Mouse (Mus musculus) kidney, embryonic 14.5 days (tissue): ENCODE data around the gene P3h4. TPM values are rescaled to one million over a fixed set of nuclear protein-coding genes. Genes with fewer than 3 reads are reported as not detected.

Experiments used
- ATAC-seq: fragments of 200-750 bp; cut with Nextera tagmentation; 2 replicates; pipeline ENCODE4 v1.8.0; 2017; ENCODE audit warnings: moderate number of reproducible peaks, mild to moderate bottlenecking, moderate TSS enrichment, moderate library complexity; ENCODE audit not compliant: low FRiP score, low TSS enrichment
- H3K27ac ChIP-seq: fragments of 300-500 bp; sonication (generic); 2 replicates; pipeline ENCODE4 v1.5.1; 2014; ENCODE audit warnings: low read depth, mild to moderate bottlenecking, low read length, moderate library complexity, mixed read lengths
- H3K27me3 ChIP-seq: fragments of 300-500 bp; sonication (generic); 2 replicates; pipeline ENCODE4 v1.6.1; 2014; ENCODE audit warnings: mild to moderate bottlenecking, low read length; ENCODE audit not compliant: control insufficient read depth, insufficient read depth
- H3K36me3 ChIP-seq: fragments of 300-500 bp; sonication (generic); 2 replicates; pipeline ENCODE4 v1.6.1; 2014; ENCODE audit warnings: low read length, mixed read lengths; ENCODE audit not compliant: control insufficient read depth, insufficient read depth
- H3K4me1 ChIP-seq: fragments of 300-500 bp; sonication (generic); 2 replicates; pipeline ENCODE4 v1.6.1; 2014; ENCODE audit warnings: low read length, mixed read lengths; ENCODE audit not compliant: control insufficient read depth, insufficient read depth
- H3K4me2 ChIP-seq: fragments of 300-500 bp; sonication (generic); replicated peaks from 2 replicates; pipeline ENCODE4 v1.6.1; 2014; ENCODE audit warnings: low read depth, mild to moderate bottlenecking, low read length
- H3K4me3 ChIP-seq: fragments of 300-500 bp; sonication (generic); 2 replicates; pipeline ENCODE4 v1.5.1; 2014; ENCODE audit warnings: mild to moderate bottlenecking, low read length
- H3K9ac ChIP-seq: fragments of 300-500 bp; sonication (generic); 2 replicates; pipeline ENCODE4 v1.6.1; 2014; ENCODE audit warnings: low read depth, mild to moderate bottlenecking, low read length, moderate library complexity
- H3K9me3 ChIP-seq: fragments of 300-500 bp; sonication (generic); 2 replicates; pipeline ENCODE4 v1.6.1; 2016; ENCODE audit warnings: low read length; ENCODE audit not compliant: control insufficient read depth
- WGBS: fragments of 180-500 bp; shearing (Covaris S2); extraction: QIAGEN DNeasy Blood & Tissue Kit; methylation state at CpG from one replicate; pipeline ENCODE4 v1.1.7; 2014; 5-methylcytosine and 5-hydroxymethylcytosine counted together
- polyA plus RNA-seq: library from polyadenylated mRNA; unstranded; fragments of >200 nt; fragmentation: Nextera tagmentation; extraction: Ambion mirVana; gene quantifications from 2 replicates; pipeline ENCODE4 v1.2.1, GENCODE M21; 2014

P3h4 gene
- polyA plus RNA-seq, 1 experiment from 2014 or later: 59.7 TPM

- WGBS: 79% methylated on average over 9 of the region's 9 CpGs
- H3K4me2 ChIP-seq: no peak overlapping the region
- no peak overlapping the region for H3K4me3 ChIP-seq
- H3K27me3 ChIP-seq: no peaks in the 10 kb centered on the region
- peak overlapping the region; percentile 7; the same call in 1 of the 2 replicates for H3K9ac ChIP-seq
- ATAC-seq: no peak
- peaks cover 32% of the 10 kb centered on the region for H3K36me3 ChIP-seq
- H3K9me3 ChIP-seq: no peaks in the 10 kb centered on the region
- no peak overlapping the region for H3K27ac ChIP-seq
- no peaks in the 10 kb centered on the region; the same call in 1 of the 2 replicates for H3K4me1 ChIP-seq
These were observed 21.1 kb upstream of the P3h4 start for GRCm38 (mm10) chr11:100435678-100436246.

- H3K36me3 ChIP-seq: peaks cover 45% of the 10 kb centered on the region
These were observed 17.4 kb upstream of the P3h4 start for GRCm38 (mm10) chr11:100432002-100432401.

GRCm38 (mm10) chr11:100430052-100430451 lies 15.4 kb upstream of the P3h4 start:
- no peaks in the 10 kb centered on the region for H3K9me3 ChIP-seq
- no peak for ATAC-seq
- no peak overlapping the region for H3K9ac ChIP-seq
- H3K27ac ChIP-seq: no peak overlapping the region
- H3K4me3 ChIP-seq: no peak overlapping the region
- WGBS: 87% methylated on average over 7 of the region's 7 CpGs
- H3K4me1 ChIP-seq: no peaks in the 10 kb centered on the region
- H3K36me3 ChIP-seq: peaks cover 34% of the 10 kb centered on the region
- H3K27me3 ChIP-seq: no peaks in the 10 kb centered on the region
- no peak overlapping the region for H3K4me2 ChIP-seq

More at GRCm38 (mm10) chr11:100432002-100432401, 17.4 kb upstream of the P3h4 start:
- H3K4me3 ChIP-seq: no peak overlapping the region
- no peaks in the 10 kb centered on the region for H3K27me3 ChIP-seq
- H3K4me2 ChIP-seq: no peak overlapping the region
- no peaks in the 10 kb centered on the region for H3K4me1 ChIP-seq
- 92% methylated on average over 5 of the region's 5 CpGs for WGBS
- H3K9ac ChIP-seq: no peak overlapping the region
- ATAC-seq: no peak
- no peak overlapping the region for H3K27ac ChIP-seq
- no peaks in the 10 kb centered on the region for H3K9me3 ChIP-seq

- ATAC-seq: no peak
- Histone ChIP-seq H3K9me3 (no peaks in the 10 kb centered on the region), H3K4me3 (no peak overlapping the region), H3K4me1 (no peaks in the 10 kb centered on the region), H3K9ac (no peak overlapping the region), H3K27ac (no peak overlapping the region), H3K36me3 (peaks cover 39% of the 10 kb centered on the region), H3K4me2 (no peak overlapping the region), H3K27me3 (no peaks in the 10 kb centered on the region)
- 67% methylated on average over 9 of the region's 9 CpGs for WGBS
These were observed 14.1 kb upstream of the P3h4 start for GRCm38 (mm10) chr11:100428612-100429199.

- H3K36me3 ChIP-seq: peaks cover 46% of the 10 kb centered on the region
- ATAC-seq: no peak
- H3K4me1 ChIP-seq: 0 out of 2 replicates have a peak, but pooled peaks cover 5% of the 10 kb centered on the region
- 83% methylated on average over 3 of the region's 3 CpGs for WGBS
- no peaks in the 10 kb centered on the region for H3K27me3 ChIP-seq
- H3K27ac ChIP-seq: no peak overlapping the region
- H3K9ac ChIP-seq: no peak overlapping the region
- H3K4me3 ChIP-seq: no peak overlapping the region
- H3K9me3 ChIP-seq: no peaks in the 10 kb centered on the region
- no peak overlapping the region for H3K4me2 ChIP-seq
These were observed 12.2 kb upstream of the P3h4 start for GRCm38 (mm10) chr11:100426820-100427219.

GRCm38 (mm10) chr11:100425851-100426250 lies 11.2 kb upstream of the P3h4 start:
- peaks cover 49% of the 10 kb centered on the region for H3K36me3 ChIP-seq
- H3K9ac ChIP-seq: peak overlapping the region; percentile 13; the same call in 1 of the 2 replicates
- no peak overlapping the region for H3K4me3 ChIP-seq
- no peaks in the 10 kb centered on the region for H3K9me3 ChIP-seq
- peaks cover 6% of the 10 kb centered on the region; the same call in 1 of the 2 replicates for H3K4me1 ChIP-seq
- WGBS: 20% methylated on average over 7 of the region's 7 CpGs
- no peak overlapping the region; the same call in 1 of the 2 replicates for H3K27ac ChIP-seq
- ATAC-seq: no peak
- H3K27me3 ChIP-seq: no peaks in the 10 kb centered on the region
- no peak overlapping the region for H3K4me2 ChIP-seq

- Histone ChIP-seq H3K4me1 (peaks cover 8% of the 10 kb centered on the region; the same call in 1 of the 2 replicates), H3K27me3 (no peaks in the 10 kb centered on the region), H3K36me3 (peaks cover 43% of the 10 kb centered on the region), H3K4me2 (no peak overlapping the region), H3K9ac (no peak overlapping the region), H3K9me3 (no peaks in the 10 kb centered on the region), H3K27ac (no peak overlapping the region), H3K4me3 (no peak overlapping the region)
- ATAC-seq: no peak
- WGBS: 86% methylated on average over 7 of the region's 7 CpGs
These were observed 9.2 kb upstream of the P3h4 start for GRCm38 (mm10) chr11:100423836-100424235.

- H3K9me3 ChIP-seq: no peaks in the 10 kb centered on the region
- 33% methylated on average over 8 of the region's 8 CpGs for WGBS
- peaks cover 43% of the 10 kb centered on the region for H3K36me3 ChIP-seq
- no peaks in the 10 kb centered on the region for H3K27me3 ChIP-seq
- no peak overlapping the region for H3K9ac ChIP-seq
- H3K4me1 ChIP-seq: peaks cover 9% of the 10 kb centered on the region; the same call in 1 of the 2 replicates
- H3K4me3 ChIP-seq: no peak overlapping the region
- H3K4me2 ChIP-seq: no peak overlapping the region
- ATAC-seq: peak; percentile 60
- H3K27ac ChIP-seq: no peak overlapping the region; the same call in 1 of the 2 replicates
These were observed 6.9 kb upstream of the P3h4 start for GRCm38 (mm10) chr11:100421537-100421936.
